Mouse (Mus musculus) megakaryocyte-erythroid progenitor cell, adult 5 weeks (primary cell): ENCODE data around the gene Tbk1. TPM values are rescaled to one million over a fixed set of nuclear protein-coding genes. Genes with fewer than 3 reads are reported as not detected.

ENCODE experiments used
- polyA plus RNA-seq: library from polyadenylated mRNA; stranded (reverse); fragments of >175 nt; gene quantifications from 2 replicates; pipeline ENCODE4 v1.2.3, GENCODE M21; 2012

The Tbk1 gene
- 5.0 and 5.1 TPM in 2 replicates for polyA plus RNA-seq

DNA sequence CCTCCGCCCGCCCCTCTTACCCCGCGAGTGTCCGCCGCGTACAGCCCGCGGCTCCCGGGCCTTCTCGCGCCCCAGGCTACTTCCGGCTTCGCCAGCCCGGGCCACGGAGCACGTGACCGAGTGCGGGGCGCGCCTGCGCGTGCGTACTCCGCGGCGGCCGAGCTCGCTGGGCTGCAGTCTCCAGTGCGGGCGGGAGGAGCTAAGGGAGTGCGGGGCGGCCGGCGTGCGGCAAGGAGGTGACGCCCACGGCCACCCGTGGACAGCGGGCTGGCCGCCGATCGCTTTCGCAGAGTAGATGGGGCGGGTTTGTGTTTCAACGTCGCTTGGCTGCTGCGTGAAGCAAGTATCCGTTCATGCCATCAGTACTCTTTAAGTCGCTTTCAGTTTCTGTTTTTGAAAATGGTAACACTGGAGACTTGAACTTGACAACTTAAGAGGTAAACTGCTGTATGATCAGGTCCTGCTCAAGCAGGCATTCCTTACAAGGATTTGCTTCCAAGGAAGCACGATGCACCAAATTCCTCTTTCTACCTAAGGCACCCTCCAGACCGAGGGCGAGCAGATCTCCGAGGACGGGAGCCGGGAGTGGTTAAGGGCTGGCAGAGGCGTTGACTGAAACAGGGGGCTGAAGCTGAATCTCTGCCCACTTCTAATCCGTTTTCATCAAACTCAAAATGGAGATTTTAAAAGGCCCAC is at the start of gene Tbk1:
Gene Tbk1, minus strand, starts transcription at position 113 of the 696 bp plus-strand sequence.

DNA sequence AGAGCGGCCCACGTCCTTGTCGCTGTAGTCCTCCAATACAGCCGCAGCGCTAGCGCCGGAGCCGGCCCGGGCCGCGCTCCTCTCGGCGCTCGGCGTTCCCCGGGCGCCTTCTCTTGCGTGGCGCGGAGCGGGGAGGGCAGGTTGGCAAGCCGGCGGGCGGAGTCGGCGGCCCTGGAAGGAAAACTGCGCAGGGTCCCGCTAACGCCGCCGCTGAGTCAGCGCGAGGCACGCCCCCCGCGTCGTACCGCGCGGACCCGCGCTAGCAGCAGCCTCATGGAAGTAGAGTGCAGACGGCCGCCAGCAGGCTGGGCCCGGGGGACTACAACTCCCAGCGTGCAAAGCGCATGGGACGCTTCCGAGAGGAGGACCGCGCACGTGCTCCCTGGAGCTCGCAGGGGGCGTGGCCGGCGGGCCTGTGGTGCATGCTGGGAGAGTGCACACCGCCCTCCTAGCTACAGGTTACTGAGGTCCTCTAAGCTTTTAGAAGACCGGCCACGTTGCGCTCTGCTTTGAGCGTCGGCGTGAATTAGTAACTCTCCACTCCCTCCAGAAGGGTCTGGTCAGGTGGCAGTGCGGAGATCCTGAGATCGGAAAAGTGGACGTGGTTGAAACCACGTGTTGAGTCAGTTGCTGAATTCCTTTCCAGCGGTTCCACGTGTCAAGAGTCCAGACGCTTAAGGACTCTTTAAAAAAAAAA is 39.7 kb upstream of the Tbk1 start, which contains the start of gene Xpot:
Gene Xpot, minus strand, starts transcription at position 147 of the 697 bp plus-strand sequence.

Other genes starting within 250 kb of the Tbk1 start
- gene Tbc1d30, start 235.5 kb downstream of the Tbk1 start, polyA plus RNA-seq, result 0.46 and 0.99 TPM in 2 replicates
- 19.7 and 20.4 TPM in 2 replicates for gene Gns, start 221.7 kb downstream of the Tbk1 start, polyA plus RNA-seq
- 7.6 and 9.1 TPM in 2 replicates for gene Rassf3, start 110.4 kb downstream of the Tbk1 start, polyA plus RNA-seq
- 34.9 and 41.0 TPM in 2 replicates for gene Xpot, start 39.5 kb upstream of the Tbk1 start, polyA plus RNA-seq
- gene D930020B18Rik, start 54.8 kb upstream of the Tbk1 start, polyA plus RNA-seq, result not detected in 2 replicates
- gene BC048403, start 153.2 kb upstream of the Tbk1 start, polyA plus RNA-seq, result 4.9 and 6.0 TPM in 2 replicates